Mouse (Mus musculus): ENCODE data around the gene Dhdds.

Gene Dhdds

DNA sequence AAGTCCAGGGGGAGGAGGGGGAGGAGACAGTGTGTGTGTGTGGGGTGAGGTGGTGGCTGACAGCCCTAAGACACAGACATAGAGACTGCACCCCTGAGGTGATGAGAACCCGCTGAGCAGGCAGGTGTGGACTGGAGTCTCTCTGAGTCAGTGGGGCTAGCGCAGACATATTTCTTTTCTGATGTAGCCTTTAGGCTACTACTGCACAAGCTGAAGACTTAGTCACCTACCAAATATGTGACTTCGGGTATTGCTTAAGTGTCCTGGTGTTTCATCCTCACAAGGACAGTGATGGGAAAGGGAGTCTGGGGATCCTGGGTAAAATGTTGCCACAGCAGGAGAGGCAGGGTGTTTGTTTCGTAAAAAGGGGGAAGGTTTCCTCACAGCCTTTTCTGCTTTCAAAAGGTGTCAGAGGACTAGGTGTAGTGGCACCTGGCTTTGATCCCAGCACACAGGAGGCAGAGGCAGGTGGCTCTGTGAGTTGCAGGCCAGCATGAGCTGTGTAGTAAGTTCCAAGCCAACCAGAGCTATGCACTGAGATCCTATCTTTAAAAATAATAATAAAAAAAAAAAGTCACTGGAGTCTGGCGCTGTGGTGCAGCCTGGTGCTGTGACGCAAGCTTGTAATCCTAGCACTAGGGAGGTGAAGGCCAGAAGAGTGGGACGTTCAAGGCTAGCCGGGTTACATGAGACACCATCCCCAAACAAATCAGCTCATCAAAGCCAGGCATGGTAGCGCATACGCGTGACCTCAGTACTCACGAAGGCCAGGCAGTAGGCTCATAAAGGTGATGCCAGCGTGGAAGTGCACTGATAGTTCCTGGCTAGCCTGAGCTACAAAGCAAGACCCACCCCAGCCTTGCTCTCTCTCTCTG is 60.1 kb downstream of the Dhdds start:
- POLR2A ChIA-PET = interaction anchor here in 3 of 4 experiments (0.5 to 6.6 kb wide), 24 partner anchors 9 to 200 kb away, joined by 3 to 35 read pairs (median 4); no protein-coding TSS in a partner anchor
- CTCF ChIA-PET = interaction anchor here in 3 of 4 experiments (0.6 to 1.3 kb wide), 4 partner anchors 9 to 246 kb away, joined by 4 to 11 read pairs (median 5); partner anchors contain the start of gene Cep85 (in 1 of the 3)

DNA sequence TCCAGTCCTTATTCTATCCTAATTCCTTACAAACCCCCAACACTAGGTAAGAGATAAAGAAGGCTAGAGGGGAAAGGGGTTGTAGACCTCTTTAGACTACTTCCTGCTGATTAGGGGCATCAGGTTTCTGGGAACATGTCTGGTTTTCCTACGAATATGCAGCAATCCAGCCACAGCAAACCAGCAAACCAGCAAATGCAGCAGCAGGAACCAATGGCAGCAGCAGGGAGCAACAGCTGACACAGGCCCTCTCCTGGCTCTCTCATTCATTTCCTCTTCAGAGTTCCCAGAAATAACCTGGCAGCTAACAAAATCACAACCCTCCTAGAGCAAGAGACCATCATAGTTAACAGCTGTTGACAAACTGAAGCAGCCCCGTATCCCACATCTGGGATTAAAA is 62.6 kb downstream of the Dhdds start:
- POLR2A ChIA-PET = interaction anchor here in 1 of 4 experiments (1.3 kb wide), 1 partner anchor 24 kb away, joined by 4 read pairs; no protein-coding TSS in a partner anchor
- CTCF ChIA-PET = interaction anchor here in 1 of 4 experiments (0.6 kb wide), 1 partner anchor 18 kb away, joined by 4 read pairs; no protein-coding TSS in a partner anchor

DNA sequence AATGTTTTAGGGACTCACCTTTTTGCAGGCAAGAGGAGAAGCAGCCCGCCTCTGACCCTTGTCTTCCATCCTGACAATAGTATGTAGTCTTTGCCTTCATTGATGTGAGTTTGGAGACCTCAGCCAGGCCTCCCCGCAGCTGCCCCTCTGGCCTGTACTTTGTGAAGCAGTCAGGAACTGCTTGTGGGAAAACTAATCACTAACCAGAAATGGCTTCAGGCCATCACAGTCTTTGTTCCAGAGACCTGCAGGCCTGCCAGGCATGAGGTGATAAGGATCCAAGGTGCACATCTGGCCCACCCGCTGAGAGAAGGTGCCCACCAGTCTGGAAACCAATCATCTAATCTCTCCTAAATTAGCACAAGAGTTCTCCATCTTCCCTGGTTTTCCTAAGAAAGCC is 68.9 kb downstream of the Dhdds start:
- ChIA-PET CTCF (interaction anchor here (0.6 to 1.3 kb wide), 17 partner anchors 8 to 1100 kb away, joined by 3 to 11 read pairs (median 4); no protein-coding TSS in a partner anchor), POLR2A (interaction anchor here in 3 of 4 experiments (0.6 to 2.8 kb wide), 22 partner anchors 9 to 1650 kb away, joined by 3 to 11 read pairs (median 3); partner anchors contain the start of genes Hmgn2 (in 1 of the 3) and Trim63 (in 1 of the 3))

DNA sequence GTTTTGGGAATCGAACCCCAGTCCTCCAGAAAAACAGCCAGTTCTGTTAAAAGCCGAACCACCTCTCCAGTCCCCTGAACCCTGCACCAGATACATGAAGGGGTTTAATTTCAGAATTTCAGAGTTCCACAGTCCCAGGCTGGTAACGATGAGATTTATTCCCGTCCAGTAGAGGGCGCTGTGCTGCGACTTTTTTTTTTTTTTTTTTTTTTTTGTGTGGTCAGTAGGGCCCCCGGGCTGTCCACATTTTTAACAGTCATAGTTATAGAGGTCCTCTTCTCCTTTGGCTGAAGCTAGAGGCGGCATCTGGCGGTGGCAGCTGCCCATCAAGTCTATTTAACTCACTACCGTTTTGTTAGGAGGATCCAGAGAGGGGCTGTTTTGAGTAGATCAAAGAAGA is 69.4 kb downstream of the Dhdds start:
- CTCF ChIA-PET = interaction anchor here (0.6 to 1.3 kb wide), 18 partner anchors 8 to 1100 kb away, joined by 3 to 11 read pairs (median 4); no protein-coding TSS in a partner anchor
- POLR2A ChIA-PET = interaction anchor here in 3 of 4 experiments (0.6 to 2.8 kb wide), 24 partner anchors 10 to 1650 kb away, joined by 3 to 11 read pairs (median 3); partner anchors contain the start of genes Hmgn2 (in 1 of the 3) and Trim63 (in 1 of the 3)

DNA sequence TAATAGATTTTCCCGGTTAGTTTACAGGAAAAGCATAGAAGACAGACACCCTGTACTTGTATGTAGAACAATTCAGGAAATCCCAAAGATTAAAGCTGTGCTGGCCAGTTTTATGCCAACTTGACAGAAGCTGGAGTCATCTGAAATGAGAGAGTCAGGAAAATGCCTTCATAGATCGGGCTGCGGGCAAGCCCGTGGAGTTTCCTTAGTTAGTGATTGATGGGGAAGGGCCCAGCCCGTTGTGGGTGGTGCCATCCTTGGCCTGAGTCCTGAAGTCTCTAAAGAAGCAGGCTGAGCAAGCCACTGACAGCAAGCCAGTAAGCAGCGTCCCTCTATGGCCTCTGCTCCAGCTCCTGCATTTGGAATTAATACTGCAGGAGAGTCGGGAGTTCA is 71.4 kb downstream of the Dhdds start:
- ChIA-PET POLR2A (interaction anchor here in 3 of 4 experiments (0.6 to 4.0 kb wide), 8 partner anchors 15 to 325 kb away, joined by 3 to 24 read pairs (median 5); partner anchors contain the start of gene Hmgn2 (in 1 of the 3)), CTCF (interaction anchor here in 3 of 4 experiments (1.1 to 2.1 kb wide), 3 partner anchors 18 to 19 kb away, joined by 3 to 13 read pairs (median 6); no protein-coding TSS in a partner anchor)

DNA sequence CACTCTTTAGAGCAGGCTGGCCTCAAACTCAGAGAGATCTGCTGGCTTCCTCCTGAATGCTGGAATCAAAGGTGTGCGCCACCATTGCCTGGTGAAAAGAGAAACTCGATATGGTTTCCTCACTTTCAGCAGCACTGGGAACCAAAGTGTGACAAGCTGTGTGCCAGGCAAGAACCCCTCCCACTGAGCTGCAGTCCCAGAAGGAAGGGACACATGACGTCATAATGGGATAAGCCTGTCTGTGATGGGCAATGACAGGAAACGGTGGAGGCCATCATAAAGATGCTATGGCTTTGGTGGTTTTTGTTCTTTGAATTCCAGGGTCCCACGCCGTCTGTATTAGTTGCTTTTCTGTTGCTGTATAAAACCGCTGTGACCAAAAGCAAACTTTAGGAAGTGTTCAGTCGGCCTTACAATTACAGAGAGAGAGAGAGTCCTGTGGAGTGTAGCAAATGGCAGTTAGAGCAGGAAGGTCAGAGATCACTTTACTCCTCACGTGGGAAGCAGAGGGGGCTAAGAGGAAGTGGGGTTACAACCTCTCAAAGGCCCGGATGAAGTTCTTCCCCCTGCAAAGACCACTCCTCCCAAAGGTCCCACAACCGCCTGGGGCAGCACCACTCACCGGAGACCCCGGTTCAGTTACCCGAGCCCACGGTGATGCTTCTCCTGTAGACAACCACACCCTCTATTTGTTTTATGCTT is 72.0 kb downstream of the Dhdds start:
- ChIA-PET POLR2A (interaction anchor here in 3 of 4 experiments (0.6 to 4.0 kb wide), 6 partner anchors 14 to 29 kb away, joined by 3 to 24 read pairs (median 8); no protein-coding TSS in a partner anchor), CTCF (interaction anchor here (1.1 to 2.1 kb wide), 4 partner anchors 17 to 18 kb away, joined by 3 to 13 read pairs (median 4); no protein-coding TSS in a partner anchor)

DNA sequence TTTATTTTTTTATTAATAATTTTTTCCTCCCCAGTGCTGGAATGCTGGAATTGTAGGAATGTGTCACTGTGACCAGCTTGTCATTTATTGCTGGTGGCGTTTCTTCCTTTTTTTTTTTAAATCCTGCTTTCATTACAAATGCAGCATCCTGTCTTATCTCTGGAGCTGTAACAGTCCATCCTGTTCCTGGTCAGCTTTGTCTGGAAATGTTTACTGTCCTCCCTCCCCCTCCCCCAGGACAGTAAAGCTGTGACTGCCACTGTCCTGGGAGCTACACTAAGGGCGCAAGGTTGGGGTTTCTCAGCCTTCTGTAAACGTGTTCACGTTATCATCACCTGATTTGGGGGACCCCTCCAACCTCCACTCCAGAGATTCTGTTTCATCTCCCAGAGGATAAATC is 75.5 kb downstream of the Dhdds start:
- CTCF ChIA-PET = no interaction called here
- POLR2A ChIA-PET = interaction anchor here in 3 of 4 experiments (0.6 to 2.7 kb wide), 13 partner anchors 10 to 298 kb away, joined by 3 to 11 read pairs (median 4); partner anchors contain the start of gene Dhdds (in 1 of the 3)

DNA sequence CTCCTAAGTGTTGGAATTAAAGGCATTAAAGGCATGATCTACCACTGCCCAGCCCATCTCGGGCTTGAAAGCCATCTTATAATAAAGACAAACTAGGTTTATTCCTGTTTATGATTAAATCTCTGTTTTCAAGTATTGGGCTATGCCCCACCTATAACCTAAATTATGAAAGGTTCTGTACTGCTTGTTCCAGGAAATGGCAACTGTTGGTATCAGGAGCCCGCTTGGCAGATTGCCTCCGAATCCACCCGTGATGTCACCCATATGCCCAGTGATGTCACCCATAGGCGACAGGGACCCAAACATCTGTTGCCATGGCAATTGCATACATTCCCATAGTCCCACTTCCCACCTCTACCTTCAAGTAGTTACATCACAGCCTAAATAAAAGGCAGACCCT is 77.0 kb downstream of the Dhdds start:
- CTCF ChIA-PET = interaction anchor here in 1 of 4 experiments (0.6 kb wide), 1 partner anchor 8 kb away, joined by 5 read pairs; no protein-coding TSS in a partner anchor
- POLR2A ChIA-PET = interaction anchor here in 2 of 4 experiments (1.2 to 2.7 kb wide), 4 partner anchors 13 to 39 kb away, joined by 3 to 11 read pairs (median 6); no protein-coding TSS in a partner anchor

All from embryonic stem cell, embryonic (primary cell).